Mouse (Mus musculus) effector memory CD4-positive, alpha-beta T cell, adult 5 months (primary cell): Measurements from ENCODE around the gene Metap1d. TPM values are rescaled to one million over a fixed set of nuclear protein-coding genes. Genes with fewer than 3 reads are reported as not detected.

Source experiments
- polyA plus RNA-seq: library from polyadenylated mRNA; unstranded; fragments of 100-300 nt; shearing (Covaris generic); gene quantifications from one replicate; pipeline ENCODE4 v1.2.1, GENCODE M21; 2017

Metap1d gene
- polyA plus RNA-seq = 43.2 TPM

DNA sequence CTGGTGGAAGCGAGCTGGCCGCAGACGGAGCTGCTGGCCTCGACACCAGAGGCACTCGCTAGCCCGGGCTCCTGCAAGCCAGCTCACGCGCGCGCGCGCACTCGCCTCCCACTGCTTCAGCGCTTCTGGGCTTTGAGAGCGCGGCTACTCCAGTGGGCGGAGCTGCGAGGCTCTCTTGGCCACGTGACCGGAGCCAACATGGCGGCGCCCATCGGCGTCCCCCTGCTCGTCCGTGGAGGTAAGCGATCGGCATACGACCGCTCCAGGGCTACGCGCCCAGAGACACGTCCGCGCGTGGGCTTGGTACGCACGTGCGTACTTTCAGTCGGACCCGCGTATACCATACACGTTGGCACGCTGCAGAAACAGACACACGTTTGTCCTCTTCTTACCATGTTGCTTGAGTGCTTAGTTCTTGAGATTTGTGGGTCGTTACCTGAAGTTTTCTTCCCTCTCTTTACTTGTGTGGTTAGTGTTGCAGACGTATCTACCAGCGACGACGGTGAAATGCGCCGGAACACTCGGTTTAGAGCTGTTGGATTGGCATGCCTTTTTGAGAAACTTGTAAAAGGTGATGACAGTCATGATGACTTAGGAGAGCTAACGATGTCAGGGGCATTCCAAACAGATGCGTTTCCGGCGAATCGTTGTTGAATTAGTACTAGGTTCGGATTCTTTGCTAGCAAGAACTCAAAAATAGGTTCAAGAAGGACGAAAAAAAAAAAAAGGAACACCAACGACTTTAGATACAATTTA is at the start of gene Metap1d:
Metap1d (plus strand) TSS at position 116 of the 756 bp plus-strand sequence.

DNA sequence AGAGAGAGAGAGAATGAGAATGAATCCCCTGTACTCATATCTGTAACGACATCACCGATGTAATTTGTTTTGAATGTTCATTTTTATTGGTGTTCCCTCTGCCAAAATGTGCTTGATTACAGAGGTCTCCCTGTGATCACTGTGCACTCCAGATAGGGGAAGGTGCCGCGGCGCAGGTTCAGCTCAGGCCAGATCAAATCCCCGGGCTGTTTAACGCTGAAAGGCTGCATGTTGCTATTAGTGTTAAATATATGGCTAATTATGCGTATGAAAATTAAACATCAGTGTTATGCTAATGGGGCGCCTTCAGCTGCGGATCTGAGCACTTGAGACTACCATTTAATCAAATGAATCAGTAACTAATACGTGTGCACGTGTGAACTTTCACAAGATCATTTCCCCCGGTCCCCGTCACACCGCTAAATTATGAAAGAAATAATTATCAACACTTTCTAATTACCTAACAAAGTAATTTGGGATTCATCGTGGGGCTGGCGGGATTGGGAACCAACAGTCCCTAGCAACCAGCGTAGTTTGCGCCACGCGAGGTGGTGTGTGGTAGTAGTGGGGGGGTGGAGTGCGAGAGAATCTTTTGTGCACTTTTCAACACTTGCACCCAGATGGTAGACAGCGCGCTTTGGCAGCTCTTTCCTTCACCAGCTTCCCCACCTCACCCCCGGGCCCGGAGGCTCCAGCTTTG is 75.1 kb downstream of the Metap1d start, which contains the start of gene Dlx1:
Dlx1 (plus strand) TSS at position 100 of the 700 bp plus-strand sequence.

DNA sequence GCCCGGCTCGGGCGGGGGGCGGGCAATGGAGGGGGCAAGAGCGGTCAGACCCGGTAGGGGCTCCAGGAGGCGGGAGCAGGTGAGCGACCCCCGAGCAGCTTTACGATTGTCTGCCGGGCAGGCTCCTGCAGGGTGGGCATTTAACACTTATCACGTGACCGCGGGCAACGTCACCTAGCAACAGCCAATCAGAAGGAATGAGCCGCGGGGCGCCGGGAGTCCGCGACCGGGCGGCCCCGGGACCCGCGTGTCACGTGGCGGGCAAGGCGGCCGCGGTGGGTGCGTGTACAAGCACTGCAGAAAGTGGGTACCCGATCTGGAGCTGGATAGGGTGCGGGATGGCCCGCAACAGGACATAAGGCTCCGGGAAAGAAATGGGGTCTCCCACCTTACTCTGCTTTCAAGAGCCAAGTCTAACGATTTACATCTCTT is 93.6 kb downstream of the Metap1d start, which contains the start of gene Dlx2:
Dlx2 (minus strand) TSS at position 115 of the 432 bp plus-strand sequence.

Other genes starting within 250 kb of the Metap1d start
- gene Dync1i2, start 241.6 kb upstream of the Metap1d start, polyA plus RNA-seq = 32.8 TPM
- gene Slc25a12, start 85.5 kb upstream of the Metap1d start, polyA plus RNA-seq = 63.2 TPM
- gene Hat1, start 64.3 kb upstream of the Metap1d start, polyA plus RNA-seq = 57.0 TPM
- gene Dlx1, start 74.8 kb downstream of the Metap1d start, polyA plus RNA-seq = not detected
- gene Dlx2, start 93.5 kb downstream of the Metap1d start, polyA plus RNA-seq = not detected